Mouse (Mus musculus): ENCODE measurements at regions not wholly inside any gene's neighbourhood (a gene's known extent, or its start where the extent isn't known, plus 50 kb on each side); places are given as distances from the start of the nearest gene placed in this dataset.

- TF ChIP-seq POLR2A (IDR thresholded peaks at IDR 0.05; ENCODE audit: low read depth, low read length) (no peak), CTCF (conservative IDR thresholded peaks at IDR 0.05; ENCODE audit: insufficient read depth, insufficient read length, low read depth, low read length) (no peak)
- 97% methylated on average over 2 of the region's 2 CpGs for WGBS
- Histone ChIP-seq H3K36me3 (ENCODE audit: control insufficient read depth, insufficient read depth, low read length) (no peaks in the 10 kb centered on the region), H3K27me3 (replicated peaks; ENCODE audit: control insufficient read depth, insufficient read depth, low read length) (no peaks in the 10 kb centered on the region), H3K4me1 (ENCODE audit: control insufficient read depth, insufficient read depth, low read length) (no peaks in the 10 kb centered on the region), H3K4me3 (ENCODE audit: insufficient read depth, low read depth, low read length) (no peak overlapping the region), H3K27ac (ENCODE audit: insufficient read depth, low read depth, low read length) (no peak overlapping the region)
- no peak for DNase-seq
Measured at GRCm38 (mm10) chr1:146185444-146185843, 309.1 kb upstream of the Brinp3 start.

GRCm38 (mm10) chr1:146211646-146212045, 282.9 kb upstream of the Brinp3 start:
- DNase-seq: no peak
- Histone ChIP-seq H3K4me1 (ENCODE audit: control insufficient read depth, insufficient read depth, low read length) (no peaks in the 10 kb centered on the region), H3K36me3 (ENCODE audit: control insufficient read depth, insufficient read depth, low read length) (no peaks in the 10 kb centered on the region), H3K4me3 (ENCODE audit: insufficient read depth, low read depth, low read length) (no peak overlapping the region), H3K27ac (ENCODE audit: insufficient read depth, low read depth, low read length) (no peak overlapping the region), H3K27me3 (replicated peaks; ENCODE audit: control insufficient read depth, insufficient read depth, low read length) (no peaks in the 10 kb centered on the region)
- no peak for TF ChIP-seq POLR2A (IDR thresholded peaks at IDR 0.05; ENCODE audit: low read depth, low read length)
- no peak for TF ChIP-seq CTCF (conservative IDR thresholded peaks at IDR 0.05; ENCODE audit: insufficient read depth, insufficient read length, low read depth, low read length)
- 84% methylated on average over 1 of the region's 1 CpGs for WGBS

GRCm38 (mm10) chr1:146231487-146232466, 262.8 kb upstream of the Brinp3 start:
- Histone ChIP-seq H3K36me3 (ENCODE audit: control insufficient read depth, insufficient read depth, low read length) (no peaks in the 10 kb centered on the region), H3K4me3 (ENCODE audit: insufficient read depth, low read depth, low read length) (no peak overlapping the region), H3K27ac (ENCODE audit: insufficient read depth, low read depth, low read length) (no peak overlapping the region), H3K4me1 (ENCODE audit: control insufficient read depth, insufficient read depth, low read length) (no peaks in the 10 kb centered on the region), H3K27me3 (replicated peaks; ENCODE audit: control insufficient read depth, insufficient read depth, low read length) (no peaks in the 10 kb centered on the region)
- TF ChIP-seq POLR2A (IDR thresholded peaks at IDR 0.05; ENCODE audit: low read depth, low read length) (no peak), CTCF (conservative IDR thresholded peaks at IDR 0.05; ENCODE audit: insufficient read depth, insufficient read length, low read depth, low read length) (no peak)
- WGBS: 77% methylated on average over 7 of the region's 7 CpGs
- no peak for DNase-seq

- no peaks in the 10 kb centered on the region for H3K27me3 ChIP-seq (replicated peaks; ENCODE audit: control insufficient read depth, insufficient read depth, low read length)
- TF ChIP-seq CTCF (conservative IDR thresholded peaks at IDR 0.05; ENCODE audit: insufficient read depth, insufficient read length, low read depth, low read length) (no peak), POLR2A (IDR thresholded peaks at IDR 0.05; ENCODE audit: low read depth, low read length) (no peak)
- H3K4me1 ChIP-seq (ENCODE audit: control insufficient read depth, insufficient read depth, low read length): no peaks in the 10 kb centered on the region
- H3K4me3 ChIP-seq (ENCODE audit: insufficient read depth, low read depth, low read length): no peak overlapping the region
- DNase-seq: no peak
- no peak overlapping the region for H3K27ac ChIP-seq (ENCODE audit: insufficient read depth, low read depth, low read length)
- H3K36me3 ChIP-seq (ENCODE audit: control insufficient read depth, insufficient read depth, low read length): no peaks in the 10 kb centered on the region
Measured at GRCm38 (mm10) chr1:146260400-146260799, 234.2 kb upstream of the Brinp3 start.

- Histone ChIP-seq H3K4me1 (ENCODE audit: control insufficient read depth, insufficient read depth, low read length) (no peaks in the 10 kb centered on the region), H3K4me3 (ENCODE audit: insufficient read depth, low read depth, low read length) (no peak overlapping the region), H3K36me3 (ENCODE audit: control insufficient read depth, insufficient read depth, low read length) (no peaks in the 10 kb centered on the region), H3K27ac (ENCODE audit: insufficient read depth, low read depth, low read length) (no peak overlapping the region), H3K27me3 (replicated peaks; ENCODE audit: control insufficient read depth, insufficient read depth, low read length) (no peaks in the 10 kb centered on the region)
- WGBS: 86% methylated on average over 4 of the region's 4 CpGs
- TF ChIP-seq POLR2A (IDR thresholded peaks at IDR 0.05; ENCODE audit: low read depth, low read length): no peak
- no peak for TF ChIP-seq CTCF (conservative IDR thresholded peaks at IDR 0.05; ENCODE audit: insufficient read depth, insufficient read length, low read depth, low read length)
- DNase-seq: no peak
Measured at GRCm38 (mm10) chr1:146299031-146299430, 195.5 kb upstream of the Brinp3 start.

- TF ChIP-seq CTCF (conservative IDR thresholded peaks at IDR 0.05; ENCODE audit: insufficient read depth, insufficient read length, low read depth, low read length): no peak
- TF ChIP-seq POLR2A (IDR thresholded peaks at IDR 0.05; ENCODE audit: low read depth, low read length): no peak
- H3K27ac ChIP-seq (ENCODE audit: insufficient read depth, low read depth, low read length): no peak overlapping the region
- H3K36me3 ChIP-seq (ENCODE audit: control insufficient read depth, insufficient read depth, low read length): no peaks in the 10 kb centered on the region
- no peak for DNase-seq
- H3K27me3 ChIP-seq (replicated peaks; ENCODE audit: control insufficient read depth, insufficient read depth, low read length): no peaks in the 10 kb centered on the region
- H3K4me1 ChIP-seq (ENCODE audit: control insufficient read depth, insufficient read depth, low read length): no peaks in the 10 kb centered on the region
- whole genome bisulfite sequencing: 79% methylated on average over 4 of the region's 4 CpGs
- no peak overlapping the region for H3K4me3 ChIP-seq (ENCODE audit: insufficient read depth, low read depth, low read length)
Measured at GRCm38 (mm10) chr1:146312547-146312946, 182.0 kb upstream of the Brinp3 start.
